Mouse (Mus musculus) inflammation-experienced regulatory T-cells, adult 6 months (primary cell): ENCODE measurements around the gene Tecpr1. TPM values are rescaled to one million over a fixed set of nuclear protein-coding genes. Genes with fewer than 3 reads are reported as not detected.
A peak's percentile ranks its signal among the peaks of the same experiment; 100 is the strongest.

Experiments used
- ATAC-seq: one replicate; pipeline ENCODE4 v1.8.0; 2017
- polyA plus RNA-seq, 3 experiments: library from polyadenylated mRNA; unstranded; fragments of 100-300 nt; shearing (Covaris generic); gene quantifications; one replicate each; pipeline ENCODE4 v1.2.1; 2017

Gene Tecpr1
- polyA plus RNA-seq, 3 experiments from 2014 or later, result 74.3 to 93.5 (median 81.1) TPM

DNA sequence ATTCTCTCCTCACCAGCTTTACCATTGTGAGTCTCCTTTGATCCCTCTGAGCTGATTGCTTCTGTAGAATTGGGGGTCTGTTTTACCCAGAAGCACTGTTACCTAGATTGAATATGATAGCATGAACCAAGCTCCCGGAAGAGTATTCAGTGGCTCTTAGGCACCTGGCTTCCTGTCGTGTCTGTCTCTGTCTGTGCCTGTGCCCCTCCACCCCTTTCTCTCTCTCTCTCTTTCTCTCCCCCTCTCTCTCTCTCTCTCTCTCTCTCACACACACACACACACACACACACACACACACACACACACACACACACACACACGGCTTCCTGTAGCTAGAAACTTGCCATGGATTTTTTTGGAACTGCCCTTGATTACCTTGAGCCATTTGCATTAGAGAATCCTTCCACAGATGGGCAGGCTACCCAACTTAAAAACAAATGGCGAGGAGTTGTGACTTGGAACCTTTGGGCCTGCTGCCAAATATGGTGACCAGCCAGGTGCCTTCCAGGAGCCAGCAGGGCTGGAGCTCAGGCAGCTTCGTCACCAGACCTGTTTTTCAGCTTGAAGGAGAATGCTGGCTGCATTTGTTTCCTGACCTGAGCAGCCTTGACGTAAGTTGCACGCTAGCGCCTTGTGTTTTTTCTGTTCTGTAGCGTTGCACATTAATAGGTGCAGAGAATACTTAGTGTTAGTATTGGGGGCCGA is 60.5 kb downstream of the Tecpr1 start:
- ATAC-seq, result no peak

DNA sequence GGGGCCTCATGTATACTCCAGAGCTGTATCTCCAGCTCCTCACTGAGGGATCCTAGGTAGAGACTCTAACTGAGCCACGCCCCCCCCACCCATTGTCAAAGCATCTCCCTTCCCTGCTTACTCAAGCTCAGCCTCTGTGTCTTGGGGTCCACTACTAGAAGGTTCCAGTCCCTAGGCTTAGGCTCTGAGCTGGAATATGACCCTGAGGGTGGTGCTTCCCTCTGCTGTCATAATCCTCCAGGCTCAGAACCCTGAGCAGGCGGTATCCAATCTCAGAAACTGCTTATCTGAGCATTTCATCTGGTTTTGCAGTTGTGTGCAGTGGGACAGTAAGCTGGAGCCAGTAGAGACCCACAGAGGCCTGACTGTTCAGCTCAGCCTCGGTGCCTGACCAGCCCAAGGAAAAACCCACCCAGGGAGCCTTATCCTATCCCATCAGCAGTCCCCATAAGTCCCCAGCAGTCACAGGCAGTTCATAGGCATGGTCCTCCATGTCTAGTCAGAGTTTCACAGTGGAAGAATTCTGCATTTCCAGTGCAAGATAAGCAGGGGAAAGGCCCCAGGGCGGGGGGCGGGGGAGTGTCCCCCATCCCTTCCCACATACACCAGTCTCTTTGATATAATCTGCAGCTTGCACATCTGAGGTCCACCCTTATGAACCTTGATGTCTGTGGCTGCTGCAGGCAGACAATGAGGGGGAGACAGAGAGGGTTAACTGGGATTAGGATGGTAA is 61.2 kb downstream of the Tecpr1 start:
- ATAC-seq, result no peak

DNA sequence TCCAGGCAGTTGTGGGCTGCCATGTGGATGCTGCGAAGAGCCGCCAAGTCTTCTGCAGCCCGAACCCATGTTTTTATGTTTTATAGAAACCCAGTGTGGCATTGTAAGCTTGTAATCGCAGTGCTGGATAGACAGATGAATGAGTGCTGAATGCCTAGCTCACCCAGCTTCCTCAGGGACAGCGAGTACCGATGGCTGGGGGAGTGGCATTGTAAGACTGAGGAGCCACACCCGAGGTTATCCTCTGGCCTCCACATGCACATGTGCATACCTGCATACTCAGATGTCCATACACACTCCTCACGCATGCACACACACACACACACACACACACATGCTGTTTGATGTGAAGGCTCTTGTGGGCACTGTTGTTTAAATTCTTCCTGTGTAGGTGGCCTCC is 64.3 kb downstream of the Tecpr1 start:
- no peak for ATAC-seq

DNA sequence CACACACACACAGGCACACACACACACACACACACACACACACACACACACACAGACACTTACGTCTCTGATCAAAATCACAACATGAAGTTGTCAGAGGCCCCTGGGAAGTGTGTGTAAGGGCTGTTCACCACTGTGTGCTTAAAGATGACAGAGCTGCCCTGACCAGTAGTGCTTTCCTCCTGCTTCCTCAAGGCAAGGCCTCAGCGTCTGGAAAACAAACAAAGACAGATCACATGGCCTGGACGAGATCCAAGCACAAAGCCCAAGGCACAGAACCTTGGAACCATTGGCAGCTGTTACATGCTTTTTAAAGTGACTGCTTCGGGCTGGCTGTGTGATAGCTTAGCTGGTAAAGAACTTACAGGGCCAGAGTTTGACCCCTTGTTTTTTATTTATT is 64.8 kb downstream of the Tecpr1 start:
- ATAC-seq, result no peak

DNA sequence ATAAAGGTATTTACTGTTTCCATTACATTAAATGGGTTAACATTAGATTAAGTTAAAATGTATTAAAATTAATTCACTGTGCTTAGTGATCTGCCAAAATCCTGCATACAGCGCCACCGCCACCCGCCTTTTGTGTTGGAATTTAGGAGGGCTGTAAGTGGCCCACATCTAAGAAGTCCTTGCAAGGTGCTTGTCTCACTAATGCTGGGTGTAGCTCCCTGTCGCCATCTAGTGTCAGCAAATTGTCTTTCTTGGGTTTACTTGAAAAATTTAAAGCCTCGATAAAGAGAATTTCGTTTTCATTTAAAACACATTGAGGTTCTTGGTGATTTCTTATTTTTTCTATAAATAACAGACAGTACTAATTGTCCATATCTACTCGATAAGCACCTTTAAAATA is 68.9 kb downstream of the Tecpr1 start:
- ATAC-seq, result peak; percentile 61

DNA sequence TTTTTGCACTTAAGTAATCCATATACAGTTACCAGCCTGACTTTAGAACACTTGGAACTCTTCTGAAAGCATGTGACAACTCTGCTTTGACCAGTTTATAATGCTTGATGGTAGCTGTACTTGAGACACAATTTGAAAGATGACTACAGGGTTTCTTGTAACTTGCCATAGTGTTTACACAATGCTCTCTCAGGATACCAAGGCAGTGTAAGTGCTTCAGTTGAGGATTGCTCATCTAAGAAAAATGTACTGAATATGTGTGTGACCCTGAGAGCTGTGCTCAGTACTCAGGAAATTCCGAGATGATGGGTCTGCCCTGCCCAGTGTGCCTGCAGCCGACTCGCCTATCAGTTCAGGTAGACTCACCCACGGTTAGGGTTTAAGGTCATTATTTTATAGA is 72.1 kb downstream of the Tecpr1 start:
- no peak for ATAC-seq

DNA sequence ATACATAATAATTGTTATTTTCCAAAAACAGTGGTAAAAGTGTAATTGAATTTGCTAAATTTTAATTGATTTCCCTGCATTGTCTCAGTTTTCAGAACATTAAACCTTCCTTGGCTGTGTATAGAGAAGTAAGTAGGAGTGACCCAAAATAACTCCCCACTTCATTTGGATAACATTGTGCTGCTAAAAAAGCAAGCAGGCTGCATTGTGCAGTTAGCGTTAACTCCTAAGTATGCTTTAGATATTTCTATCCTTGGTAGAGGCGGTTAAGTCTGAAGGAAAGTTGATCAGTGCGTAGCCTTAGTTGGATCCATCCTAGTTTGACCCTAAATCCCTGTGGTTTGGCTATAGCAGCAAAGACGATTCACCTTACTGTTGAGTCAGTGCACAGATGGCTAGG is 73.9 kb downstream of the Tecpr1 start:
- no peak for ATAC-seq

DNA sequence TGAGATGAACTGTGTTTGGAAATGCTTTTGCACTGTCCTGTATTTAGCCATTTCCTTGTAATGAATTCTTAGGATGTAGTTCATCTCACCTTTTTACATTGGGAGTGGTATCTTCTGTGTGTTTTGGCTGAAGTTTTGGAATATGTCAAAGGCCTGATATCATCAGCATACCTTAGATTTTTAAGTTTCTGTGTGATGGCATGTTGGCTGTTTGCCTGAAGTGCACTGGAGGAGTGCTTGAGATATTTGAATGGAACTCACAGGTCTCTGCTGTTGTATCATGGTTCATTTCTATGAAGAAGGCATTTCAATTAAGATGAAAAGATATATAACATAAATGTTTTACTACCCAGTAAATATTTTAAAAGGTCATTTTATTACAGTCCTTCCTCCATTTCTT is 76.5 kb downstream of the Tecpr1 start:
- no peak for ATAC-seq

Other genes starting within 250 kb of the Tecpr1 start
- gene Ccz1, start 208.7 kb downstream of the Tecpr1 start, polyA plus RNA-seq, result 10 to 100 TPM; 30.1 to 45.3 (median 40.4) TPM
- gene Ocm, start 196.9 kb downstream of the Tecpr1 start, polyA plus RNA-seq, result not detected
- 1 to 10 TPM; 3.3 to 3.9 (median 3.6) TPM for gene Lmtk2, start 123.2 kb downstream of the Tecpr1 start, polyA plus RNA-seq
- gene Bhlha15, start 33.3 kb downstream of the Tecpr1 start, polyA plus RNA-seq, result under 1 TPM in 2 of 3 experiments, not detected in 1; 0.21 to 0.26 TPM
- 1 to 10 TPM; 2.0 to 5.2 (median 3.2) TPM for gene Bri3, start 20.8 kb upstream of the Tecpr1 start, polyA plus RNA-seq
- gene Baiap2l1, start 134.5 kb upstream of the Tecpr1 start, polyA plus RNA-seq, result 1 to 10 TPM in 1 of 3 experiments, under 1 TPM in 2; 0.43 to 1.2 (median 0.67) TPM